Mouse (Mus musculus): Measurements from ENCODE around the gene Adarb2.

DNA sequence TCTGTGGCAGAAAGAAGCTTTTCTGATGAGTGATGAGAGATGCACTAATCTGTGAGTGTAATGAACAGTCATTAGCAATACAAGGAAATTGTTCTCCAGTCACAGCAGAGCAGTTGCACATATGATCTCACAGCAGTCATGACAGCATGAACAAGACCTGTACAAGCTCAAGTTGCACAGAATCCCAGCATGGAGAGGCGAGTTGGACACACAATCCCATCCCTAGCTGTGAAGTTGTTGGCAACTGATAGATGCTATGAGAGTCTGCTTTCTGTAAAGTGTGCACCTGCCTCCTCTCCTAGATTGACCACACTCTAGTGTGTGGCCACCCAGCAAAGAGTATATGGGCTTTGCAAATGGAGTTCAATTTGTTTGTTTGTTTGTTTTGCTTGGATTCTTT is 36.2 kb downstream of the Adarb2 start:
- no peak for TF ChIP-seq CTCF (IDR thresholded peaks at IDR 0.05; ENCODE audit: low read depth)
- TF ChIP-seq EP300 (IDR thresholded peaks at IDR 0.05; ENCODE audit: low read depth) = no peak
